Mouse (Mus musculus) adrenal gland, postnatal 36 days (tissue): Measurements from ENCODE around the gene Gm16430. TPM values are rescaled to one million over a fixed set of nuclear protein-coding genes. Genes with fewer than 3 reads are reported as not detected.
"Not testable (repeated sequence)": the region's sequence is repeated elsewhere in the genome, so short reads cannot be mapped to it uniquely, and the experiment has no call there.

Experiments
- DNase-seq, 2 experiments: peaks; one replicate each; pipeline ENCODE4 v3.0.0; 2021; ENCODE audit warnings: mixed read lengths in 1 of 2
- long read RNA-seq, 2 experiments: library from polyadenylated mRNA; stranded (forward); transcript quantifications; one replicate each; pipeline ENCODE4 v2.0.0; 2021; ENCODE audit warnings: borderline sequencing depth in 2 of 2
- total RNA-seq, 2 experiments: library from RNA; stranded (reverse); gene quantifications; 2 replicates each; pipeline ENCODE4 v1.2.3; 2021

The Gm16430 gene
- not detected for total RNA-seq
- long read RNA-seq, experiment 1 = 0 reads
- long read RNA-seq, experiment 2 = 0 reads

DNA sequence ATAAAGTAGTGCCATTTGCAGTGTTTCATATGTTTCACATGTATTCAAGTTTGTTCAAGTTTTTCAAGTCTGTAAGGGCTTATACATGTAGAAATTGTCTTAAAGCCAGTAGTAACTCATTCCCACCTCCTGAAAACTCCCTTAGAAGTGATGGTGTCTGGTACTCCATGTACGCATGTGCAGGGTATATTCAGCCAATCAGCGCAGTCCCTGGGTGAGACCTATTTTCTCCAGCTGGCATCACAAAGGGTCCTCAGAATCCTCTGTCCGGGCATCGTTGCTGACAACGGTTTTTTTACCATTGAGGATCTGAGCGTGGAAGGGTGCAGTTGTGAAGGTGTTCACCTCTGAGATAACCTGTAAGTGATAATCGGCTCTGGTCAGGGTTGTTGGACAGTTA, at the start of gene Gm16430:
Gene Gm16430 (plus strand): TSS at position 301 of the 400 bp plus-strand sequence.
- not testable (repeated sequence) for DNase-seq

Other genes with a start within 250 kb of the Gm16430 start
- gene Gm16405, start 91.0 kb upstream of the Gm16430 start, total RNA-seq = not detected